Mouse (Mus musculus): ENCODE measurements around the gene St3gal4. TPM values are rescaled to one million over a fixed set of nuclear protein-coding genes. Genes with fewer than 3 reads are reported as not detected.

The St3gal4 gene
- polyA plus RNA-seq, 1 experiment, result 6.7 TPM

DNA sequence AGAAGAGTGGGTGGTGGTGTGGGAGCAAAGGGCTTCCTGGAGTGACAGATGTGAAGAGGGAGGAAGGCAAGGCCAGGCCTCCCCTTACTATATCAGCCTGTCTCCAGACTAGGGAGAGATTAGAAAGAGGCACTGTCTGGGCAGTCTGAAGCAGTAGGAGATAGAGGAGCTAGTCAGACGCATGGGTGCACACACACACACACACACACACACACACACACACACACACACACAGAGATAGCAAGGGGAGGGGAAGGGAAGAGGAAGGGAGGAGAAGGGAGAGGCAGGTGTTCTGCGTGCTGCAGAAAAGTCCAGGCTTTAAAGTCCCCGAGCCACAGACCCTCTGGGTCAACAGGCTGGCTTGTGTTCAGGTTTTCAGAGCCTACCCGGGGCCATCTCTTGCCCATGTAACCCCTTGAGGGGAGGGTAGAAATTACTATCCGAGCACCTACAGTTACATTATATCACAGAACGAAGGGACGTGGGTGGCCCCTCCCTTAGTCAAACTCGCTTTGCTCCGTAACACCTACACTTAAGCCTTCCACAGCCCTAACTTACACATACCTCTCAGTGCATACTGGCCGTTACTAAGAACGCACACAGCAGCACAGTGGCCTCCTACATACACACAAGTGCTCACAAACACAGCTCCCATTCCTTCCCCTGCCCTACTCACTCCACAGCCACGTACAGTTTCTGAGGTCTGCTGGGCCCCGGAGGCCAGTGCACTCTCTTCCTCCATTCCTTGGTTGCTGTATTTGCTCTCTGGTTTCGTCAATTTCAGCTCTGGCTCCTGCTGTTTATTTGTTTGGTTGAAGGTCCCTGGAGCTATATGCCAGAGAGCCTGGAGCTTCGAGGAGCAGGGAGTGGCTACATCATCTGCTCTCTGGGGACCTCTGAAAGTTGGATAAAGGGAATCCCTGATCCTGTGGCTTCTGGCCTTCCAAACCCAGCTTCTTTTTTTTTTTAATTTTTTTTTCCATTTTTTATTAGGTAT is 12.9 kb downstream of the St3gal4 start:
- no peaks in the 10 kb centered on the region for H3K36me3 ChIP-seq (ENCODE audit: control insufficient read depth, insufficient read depth, low read length)
- H3K4me3 ChIP-seq (ENCODE audit: control insufficient read depth, low read depth, low read length), result no peak overlapping the region
- H3K4me1 ChIP-seq (ENCODE audit: control insufficient read depth, insufficient read depth, low read length), result peaks cover 6% of the 10 kb centered on the region
- H3K27me3 ChIP-seq (ENCODE audit: control insufficient read depth, insufficient read depth, low read length), result no peaks in the 10 kb centered on the region
- H3K27ac ChIP-seq (ENCODE audit: control insufficient read depth, insufficient read depth, low read depth, low read length), result no peak overlapping the region; the same call in 1 of the 2 replicates
- TF ChIP-seq CTCF (IDR thresholded peaks at IDR 0.05; ENCODE audit: control insufficient read depth, insufficient read depth, insufficient replicate concordance, low read depth, low read length) (no peak), POLR2A (IDR thresholded peaks at IDR 0.05; ENCODE audit: control insufficient read depth, low read depth, low read length) (no peak)

DNA sequence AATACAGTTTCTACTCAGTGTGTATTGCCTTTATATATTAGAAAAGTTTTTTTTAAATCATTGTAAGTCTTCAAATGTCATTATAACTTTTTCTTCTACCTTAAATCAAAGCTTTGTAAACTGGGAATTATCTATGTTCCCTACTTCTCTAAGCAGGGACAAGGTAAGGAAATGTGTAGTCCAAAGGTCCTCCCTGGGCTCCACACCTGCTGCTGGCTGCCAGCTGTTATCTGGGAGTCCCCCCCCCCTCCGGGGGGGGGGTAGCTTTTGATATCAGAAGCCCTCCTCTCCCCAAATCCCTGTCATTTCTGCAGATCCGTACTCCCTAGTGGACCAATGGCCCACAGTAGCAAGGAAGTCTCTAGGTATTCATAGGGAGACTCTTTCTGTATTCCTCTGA is 13.6 kb downstream of the St3gal4 start:
- Histone ChIP-seq H3K36me3 (ENCODE audit: control insufficient read depth, insufficient read depth, low read length) (no peaks in the 10 kb centered on the region), H3K4me1 (ENCODE audit: control insufficient read depth, insufficient read depth, low read length) (peaks cover 6% of the 10 kb centered on the region), H3K27ac (ENCODE audit: control insufficient read depth, insufficient read depth, low read depth, low read length) (no peak overlapping the region), H3K4me3 (ENCODE audit: control insufficient read depth, low read depth, low read length) (no peak overlapping the region), H3K27me3 (ENCODE audit: control insufficient read depth, insufficient read depth, low read length) (no peaks in the 10 kb centered on the region)
- TF ChIP-seq POLR2A (IDR thresholded peaks at IDR 0.05; ENCODE audit: control insufficient read depth, low read depth, low read length), result no peak
- TF ChIP-seq CTCF (IDR thresholded peaks at IDR 0.05; ENCODE audit: control insufficient read depth, insufficient read depth, insufficient replicate concordance, low read depth, low read length), result no peak

DNA sequence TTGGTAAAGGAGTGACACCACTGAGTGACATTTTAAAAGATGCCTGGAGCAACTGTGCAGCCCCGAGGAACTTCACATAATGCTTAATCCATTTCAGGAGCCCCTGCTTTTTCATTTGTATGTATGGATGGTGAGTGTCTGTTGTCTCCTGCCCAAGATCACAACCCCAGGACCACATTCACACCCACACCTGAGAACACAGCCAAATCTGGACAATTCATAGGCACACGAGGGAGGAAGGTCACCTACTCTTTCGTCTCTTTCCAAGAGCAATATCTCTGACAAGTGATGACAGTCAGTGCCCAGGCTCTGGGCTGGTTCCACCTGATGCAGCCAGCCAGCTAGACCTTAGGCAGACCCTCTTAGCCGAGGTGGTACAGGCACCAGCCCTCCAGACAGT is 14.4 kb downstream of the St3gal4 start:
- H3K27ac ChIP-seq (ENCODE audit: control insufficient read depth, insufficient read depth, low read depth, low read length), result no peak overlapping the region
- no peak for TF ChIP-seq POLR2A (IDR thresholded peaks at IDR 0.05; ENCODE audit: control insufficient read depth, low read depth, low read length)
- no peak for TF ChIP-seq CTCF (IDR thresholded peaks at IDR 0.05; ENCODE audit: control insufficient read depth, insufficient read depth, insufficient replicate concordance, low read depth, low read length)
- peaks cover 6% of the 10 kb centered on the region for H3K4me1 ChIP-seq (ENCODE audit: control insufficient read depth, insufficient read depth, low read length)

DNA sequence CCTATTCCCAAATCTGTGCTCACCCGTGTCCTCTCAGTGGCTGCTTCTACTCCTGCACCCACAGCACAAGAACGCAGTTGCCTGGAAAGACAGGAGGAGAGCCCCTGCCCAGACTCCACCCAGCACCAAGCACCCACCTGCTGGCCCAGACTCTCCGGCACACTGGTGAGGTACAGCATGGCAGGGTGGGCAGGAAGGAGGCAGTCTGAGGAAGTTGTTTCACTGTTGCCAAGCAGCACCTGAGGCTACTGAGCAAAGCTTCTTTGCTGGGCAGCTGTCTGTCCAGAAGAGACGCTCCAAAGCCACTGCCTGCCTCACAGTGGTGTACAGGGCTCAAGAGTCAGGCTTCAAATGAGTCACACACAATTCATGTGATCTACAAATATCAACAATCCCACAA is 20.3 kb downstream of the St3gal4 start:
- Histone ChIP-seq H3K4me1 (ENCODE audit: control insufficient read depth, insufficient read depth, low read length) (no peaks in the 10 kb centered on the region), H3K27me3 (ENCODE audit: control insufficient read depth, insufficient read depth, low read length) (no peaks in the 10 kb centered on the region), H3K27ac (ENCODE audit: control insufficient read depth, insufficient read depth, low read depth, low read length) (no peak overlapping the region), H3K36me3 (ENCODE audit: control insufficient read depth, insufficient read depth, low read length) (no peaks in the 10 kb centered on the region), H3K4me3 (ENCODE audit: control insufficient read depth, low read depth, low read length) (no peak overlapping the region)
- TF ChIP-seq POLR2A (IDR thresholded peaks at IDR 0.05; ENCODE audit: control insufficient read depth, low read depth, low read length), result no peak
- no peak for TF ChIP-seq CTCF (IDR thresholded peaks at IDR 0.05; ENCODE audit: control insufficient read depth, insufficient read depth, insufficient replicate concordance, low read depth, low read length)

More for the DNA sequence above, 14.4 kb downstream of the St3gal4 start:
- Histone ChIP-seq H3K27me3 (ENCODE audit: control insufficient read depth, insufficient read depth, low read length) (no peaks in the 10 kb centered on the region), H3K36me3 (ENCODE audit: control insufficient read depth, insufficient read depth, low read length) (no peaks in the 10 kb centered on the region), H3K4me3 (ENCODE audit: control insufficient read depth, low read depth, low read length) (no peak overlapping the region)

DNA sequence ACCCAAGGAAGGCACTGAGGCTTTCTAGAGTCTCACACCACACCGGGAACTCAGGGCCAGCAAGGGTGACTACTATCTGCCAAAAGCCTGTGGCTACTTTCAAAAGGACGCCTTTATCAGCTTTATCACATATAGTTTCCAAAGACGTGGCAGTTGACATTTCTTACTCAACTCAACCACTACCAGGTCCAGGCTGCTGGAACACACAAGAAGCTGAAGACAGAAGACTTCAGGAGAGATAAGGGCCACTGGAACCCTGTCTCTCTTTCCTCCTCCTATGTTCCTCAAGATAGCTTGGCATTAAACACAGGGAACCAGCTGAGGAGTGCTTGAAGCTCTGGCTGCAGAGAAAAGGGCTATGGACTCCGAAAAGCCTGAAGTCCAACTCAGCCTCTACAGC is 21.2 kb downstream of the St3gal4 start:
- TF ChIP-seq CTCF (IDR thresholded peaks at IDR 0.05; ENCODE audit: control insufficient read depth, insufficient read depth, insufficient replicate concordance, low read depth, low read length) (no peak), POLR2A (IDR thresholded peaks at IDR 0.05; ENCODE audit: control insufficient read depth, low read depth, low read length) (no peak)
- H3K4me1 ChIP-seq (ENCODE audit: control insufficient read depth, insufficient read depth, low read length), result no peaks in the 10 kb centered on the region
- H3K4me3 ChIP-seq (ENCODE audit: control insufficient read depth, low read depth, low read length), result no peak overlapping the region
- no peaks in the 10 kb centered on the region for H3K27me3 ChIP-seq (ENCODE audit: control insufficient read depth, insufficient read depth, low read length)
- no peaks in the 10 kb centered on the region for H3K36me3 ChIP-seq (ENCODE audit: control insufficient read depth, insufficient read depth, low read length)
- H3K27ac ChIP-seq (ENCODE audit: control insufficient read depth, insufficient read depth, low read depth, low read length), result no peak overlapping the region

DNA sequence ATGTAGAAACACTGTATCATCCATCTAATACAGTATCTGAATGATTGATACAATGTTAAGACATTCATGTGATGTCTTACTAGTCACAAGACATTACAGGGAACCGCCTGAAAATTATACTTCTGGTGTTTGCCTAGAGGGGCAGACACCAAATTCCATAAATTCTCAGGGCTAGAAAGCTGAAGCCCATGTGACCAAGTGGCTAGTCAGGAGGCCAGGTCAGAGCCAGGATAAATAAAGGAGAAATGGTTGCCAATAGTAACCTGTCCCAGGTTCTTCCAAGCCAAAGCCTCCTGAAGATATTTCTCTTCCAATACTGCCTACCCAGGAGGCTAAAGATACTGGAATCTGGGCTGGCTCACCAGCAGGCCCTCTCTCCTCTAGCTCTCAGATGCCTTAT is 23.3 kb downstream of the St3gal4 start:
- no peak for TF ChIP-seq POLR2A (IDR thresholded peaks at IDR 0.05; ENCODE audit: control insufficient read depth, low read depth, low read length)
- no peak for TF ChIP-seq CTCF (IDR thresholded peaks at IDR 0.05; ENCODE audit: control insufficient read depth, insufficient read depth, insufficient replicate concordance, low read depth, low read length)
- H3K27me3 ChIP-seq (ENCODE audit: control insufficient read depth, insufficient read depth, low read length), result no peaks in the 10 kb centered on the region

DNA sequence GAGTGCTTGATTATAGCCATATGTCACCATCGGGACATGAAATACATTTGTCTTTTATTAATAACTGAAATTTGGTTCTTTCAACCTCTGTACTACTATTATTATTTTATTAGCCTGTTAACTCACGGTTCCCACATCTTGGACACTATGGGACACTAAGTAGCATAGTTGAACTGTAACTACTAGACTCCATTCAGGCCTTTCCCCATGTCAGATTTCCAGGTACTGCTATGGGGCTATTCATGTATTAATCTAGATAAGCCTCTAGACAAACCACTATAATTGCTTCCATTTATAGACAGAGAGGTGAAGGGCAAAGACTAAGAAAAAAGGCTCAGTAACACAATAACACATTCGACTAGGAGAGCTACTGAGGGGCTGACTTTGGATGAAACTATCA is 25.7 kb downstream of the St3gal4 start:
- no peaks in the 10 kb centered on the region for H3K4me1 ChIP-seq (ENCODE audit: control insufficient read depth, insufficient read depth, low read length)
- no peaks in the 10 kb centered on the region for H3K36me3 ChIP-seq (ENCODE audit: control insufficient read depth, insufficient read depth, low read length)
- TF ChIP-seq CTCF (IDR thresholded peaks at IDR 0.05; ENCODE audit: control insufficient read depth, insufficient read depth, insufficient replicate concordance, low read depth, low read length) (no peak), POLR2A (IDR thresholded peaks at IDR 0.05; ENCODE audit: control insufficient read depth, low read depth, low read length) (no peak)
- H3K27me3 ChIP-seq (ENCODE audit: control insufficient read depth, insufficient read depth, low read length), result no peaks in the 10 kb centered on the region
- no peak overlapping the region for H3K27ac ChIP-seq (ENCODE audit: control insufficient read depth, insufficient read depth, low read depth, low read length)
- no peak overlapping the region for H3K4me3 ChIP-seq (ENCODE audit: control insufficient read depth, low read depth, low read length)

More for the DNA sequence above, 23.3 kb downstream of the St3gal4 start:
- Histone ChIP-seq H3K4me1 (ENCODE audit: control insufficient read depth, insufficient read depth, low read length) (no peaks in the 10 kb centered on the region), H3K4me3 (ENCODE audit: control insufficient read depth, low read depth, low read length) (no peak overlapping the region), H3K27ac (ENCODE audit: control insufficient read depth, insufficient read depth, low read depth, low read length) (no peak overlapping the region), H3K36me3 (ENCODE audit: control insufficient read depth, insufficient read depth, low read length) (no peaks in the 10 kb centered on the region)

All from testis, adult 2 months (tissue).